Comparison of ENCODE assay signal across 21 mouse cellular contexts in genomic region chr11:68080999-68081398, GRCm38 (mm10).
DNase-seq lines count a peak whose midpoint lies in the region; ATAC-seq and TF ChIP-seq lines count a peak whose summit lies in the region.
"Had no signal": no experiment of that assay in that cellular context is flagged by ENCODE, and none has a peak within 500 bp of the region (broad histone marks: within the 10 kb centered on the region; RNA-seq: fewer than 3 reads in every experiment).

No protein-coding gene starts in this region.

- 85% methylated on average over 2 of the region's 2 CpGs for WGBS in forebrain, postnatal 0 days
- 98% methylated on average over 2 of the region's 2 CpGs for WGBS in forebrain, embryonic 12.5 days

- no peaks in the 10 kb centered on the region for H3K4me1 ChIP-seq in forebrain, postnatal 0 days (ENCODE audit: insufficient read depth)
- no peaks in the 10 kb centered on the region for H3K4me1 ChIP-seq in forebrain, embryonic 12.5 days
- H3K4me1 ChIP-seq: heart, embryonic 13.5 days; midbrain, embryonic 12.5 days; stomach, embryonic 15.5 days had no signal

- H3K9me3 ChIP-seq in forebrain, postnatal 0 days (ENCODE audit: low read length) = no peaks in the 10 kb centered on the region
- H3K9me3 ChIP-seq in forebrain, embryonic 12.5 days = peaks cover 7% of the 10 kb centered on the region; the same call in 1 of the 2 replicates
- H3K9me3 ChIP-seq: embryonic facial prominence, embryonic 10.5 days; heart, embryonic 13.5 days; kidney, embryonic 15.5 days; stomach, embryonic 15.5 days had no signal

- H3K36me3 ChIP-seq in forebrain, postnatal 0 days (ENCODE audit: insufficient read depth) = no peaks in the 10 kb centered on the region
- no peaks in the 10 kb centered on the region for H3K36me3 ChIP-seq in forebrain, embryonic 12.5 days (replicated peaks)
- H3K36me3 ChIP-seq: embryonic facial prominence, embryonic 10.5 days; kidney, embryonic 15.5 days; midbrain, embryonic 12.5 days; stomach, embryonic 15.5 days had no signal

- no peak for DNase-seq in forebrain, postnatal 0 days
- DNase-seq in left cerebral cortex, adult 2 months (ENCODE audit: extremely low spot score in 1 of 2, low spot score in 2 of 2) = no peak
- DNase-seq in left cerebral cortex, postnatal 4 days = no peak
- DNase-seq in A20 (ENCODE audit: low read depth, low spot score) = peak; percentile 22
- DNase-seq in R1 (ENCODE audit: low read depth, low spot score) = peak; percentile 34
- DNase-seq in thymus, postnatal 0 days (ENCODE audit: low spot score) = no peak
- DNase-seq in right cerebral cortex, postnatal 36 days (ENCODE audit: low spot score in 2 of 2) = no peak
- DNase-seq: adrenal gland, postnatal 14 days; cerebellum, adult 11-12 months; cerebellum, postnatal 25 days had no signal

- no peak overlapping the region for H3K4me3 ChIP-seq in forebrain, postnatal 0 days (ENCODE audit: low read depth, low read length)
- no peak overlapping the region for H3K4me3 ChIP-seq in forebrain, embryonic 12.5 days (replicated peaks)
- H3K4me3 ChIP-seq in left cerebral cortex, adult 2 months = no peak overlapping the region
- H3K4me3 ChIP-seq: embryonic facial prominence, embryonic 10.5 days; heart, embryonic 13.5 days; kidney, embryonic 15.5 days; limb, embryonic 12.5 days; midbrain, embryonic 12.5 days; stomach, embryonic 15.5 days had no signal

- H3K27ac ChIP-seq in forebrain, postnatal 0 days (ENCODE audit: low read depth, low read length) = no peak overlapping the region
- no peak overlapping the region for H3K27ac ChIP-seq in forebrain, embryonic 12.5 days
- no peak overlapping the region for H3K27ac ChIP-seq in left cerebral cortex, adult 2 months
- H3K27ac ChIP-seq: embryonic facial prominence, embryonic 10.5 days; heart, embryonic 13.5 days; kidney, embryonic 15.5 days; limb, embryonic 12.5 days; macrophage; midbrain, embryonic 12.5 days; stomach, embryonic 15.5 days had no signal

- no peak for ATAC-seq in forebrain, postnatal 0 days
- ATAC-seq in forebrain, embryonic 12.5 days (ENCODE audit: low FRiP score) = no peak
- ATAC-seq: activated CD4-positive, CD25-positive, alpha-beta regulatory T cell, adult 4 months; forebrain, embryonic 14.5 days; inflammation-experienced regulatory T-cells, adult 6 months had no signal

- intact Hi-C loops in left cerebral cortex, adult 2 months (cut with DNase I) = no loop called here
- intact Hi-C loops in left cerebral cortex, postnatal 4 days (cut with DNase I) = no loop called here

- H3K27me3 ChIP-seq in forebrain, postnatal 0 days (ENCODE audit: insufficient read depth, low read length) = no peaks in the 10 kb centered on the region
- no peaks in the 10 kb centered on the region for H3K27me3 ChIP-seq in forebrain, embryonic 12.5 days
- H3K27me3 ChIP-seq: heart, embryonic 13.5 days; kidney, embryonic 15.5 days; midbrain, embryonic 12.5 days; stomach, embryonic 15.5 days had no signal

- H3K4me2 ChIP-seq in forebrain, postnatal 0 days (ENCODE audit: low read depth) = no peak overlapping the region
- H3K4me2 ChIP-seq in forebrain, embryonic 12.5 days = no peak overlapping the region
- H3K4me2 ChIP-seq: heart, embryonic 13.5 days; kidney, embryonic 15.5 days; limb, embryonic 12.5 days; midbrain, embryonic 12.5 days; stomach, embryonic 15.5 days had no signal

- TF ChIP-seq CTCF in forebrain, postnatal 0 days (IDR thresholded peaks at IDR 0.05; ENCODE audit: low read depth) = peak; percentile 23; the same call in 1 of the 2 replicates
- peak; percentile 20 for TF ChIP-seq CTCF in left cerebral cortex, adult 2 months (IDR thresholded peaks at IDR 0.05)

- no peak overlapping the region for H3K9ac ChIP-seq in forebrain, postnatal 0 days
- no peak overlapping the region for H3K9ac ChIP-seq in forebrain, embryonic 12.5 days
- H3K9ac ChIP-seq: heart, embryonic 13.5 days; kidney, embryonic 15.5 days; limb, embryonic 12.5 days; midbrain, embryonic 12.5 days; stomach, embryonic 15.5 days had no signal

Comparison
In these comparisons a context has a peak if more than half of its experiments do, and no peak if none do; other contexts are left out.
1. DNase-seq: peak in A20 (single experiment) and R1 (single experiment); none in forebrain, postnatal 0 days (single experiment), left cerebral cortex, adult 2 months (0 of 2), left cerebral cortex, postnatal 4 days (single experiment), thymus, postnatal 0 days (single experiment) and right cerebral cortex, postnatal 36 days (0 of 2).